Mouse (Mus musculus): ENCODE results near the gene Xirp1.

DNA sequence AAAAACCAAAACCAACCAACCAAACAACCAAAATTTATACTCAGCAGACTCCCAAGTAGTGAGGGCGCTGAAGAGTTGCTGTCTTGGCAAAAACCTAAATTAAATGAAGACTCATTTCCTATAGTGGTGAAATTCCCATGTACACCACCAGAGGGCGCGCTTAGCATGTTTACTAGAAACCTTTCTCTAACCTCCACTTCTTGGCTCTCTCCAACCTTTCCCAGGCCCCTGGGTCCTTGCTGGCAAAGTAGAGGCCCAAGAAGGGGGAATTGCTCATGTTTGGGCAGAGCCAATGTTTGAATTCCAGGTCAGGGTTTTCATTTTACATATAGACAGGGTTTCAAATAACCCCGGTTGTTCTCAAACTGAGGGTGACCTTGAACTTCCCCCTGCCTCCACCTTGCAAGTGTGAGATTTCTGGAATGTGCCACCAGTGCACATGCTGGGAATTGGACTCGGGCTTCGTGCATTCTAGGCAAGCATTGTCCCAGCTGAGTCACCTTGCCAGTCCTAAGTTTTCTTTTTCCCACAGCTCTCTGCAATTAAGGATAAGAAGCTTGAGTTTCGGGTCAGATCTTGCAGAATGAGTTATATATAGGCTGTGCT is 3.0 kb downstream of the Xirp1 start:
- TF ChIP-seq POLR2A (IDR thresholded peaks at IDR 0.05; ENCODE audit: extremely low read depth, insufficient read depth, low read length) (no peak), CTCF (IDR thresholded peaks at IDR 0.05; ENCODE audit: low read depth, low read length) (no peak; the same call in none of the 2 replicates)
